Mouse (Mus musculus): ENCODE results near the gene Zbtb24. TPM values are rescaled to one million over a fixed set of nuclear protein-coding genes. Genes with fewer than 3 reads are reported as not detected.
"Not testable (repeated sequence)": the region's sequence is repeated elsewhere in the genome, so short reads cannot be mapped to it uniquely, and the experiment has no call there.

Gene Zbtb24
- 4.7 and 6.0 TPM in 2 replicates for polyA plus RNA-seq (2012; ENCODE audit: insufficient read depth, insufficient read length, missing spikeins)

DNA sequence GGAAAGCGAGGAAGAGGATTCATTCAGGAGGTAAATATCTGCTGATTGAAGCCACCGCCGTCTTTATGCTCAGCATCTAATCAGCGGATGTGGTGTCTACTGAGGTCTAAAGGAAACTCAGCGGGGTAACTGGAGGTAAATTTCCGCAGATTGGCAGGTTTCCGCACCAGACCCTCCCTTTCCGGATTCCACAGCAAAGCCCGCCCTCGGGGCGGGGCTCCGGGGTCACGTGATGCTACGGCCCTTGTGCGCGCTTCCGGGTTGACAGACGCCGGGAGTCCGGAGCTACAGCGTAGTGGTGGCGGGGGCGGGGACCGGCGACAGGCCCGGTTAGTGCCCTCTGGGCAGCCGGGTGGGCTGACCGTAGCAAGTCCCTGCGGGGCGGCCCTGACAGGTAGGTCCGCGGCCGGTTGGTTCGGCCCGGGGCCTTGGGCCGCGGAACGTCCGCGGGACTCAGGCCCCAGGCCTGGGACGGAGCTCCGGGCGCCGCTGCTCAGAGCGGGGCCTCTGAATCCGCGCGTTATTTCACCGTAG lies at the start of gene Zbtb24:
TSS of gene Zbtb24 (plus strand) at position 247 of the 534 bp plus-strand sequence.
- H3K4me1 ChIP-seq (ENCODE audit: control insufficient read depth, insufficient read depth, insufficient read length, low read length): peaks cover 9% of the 10 kb centered on the region; the same call in 1 of the 2 replicates
- H3K4me3 ChIP-seq (ENCODE audit: insufficient read depth, low read depth, low read length): peak within 1 kb of the TSS; percentile 89
- peak within 1 kb of the TSS; percentile 74 for H3K27ac ChIP-seq (replicated peaks; ENCODE audit: low read depth, low read length)

DNA sequence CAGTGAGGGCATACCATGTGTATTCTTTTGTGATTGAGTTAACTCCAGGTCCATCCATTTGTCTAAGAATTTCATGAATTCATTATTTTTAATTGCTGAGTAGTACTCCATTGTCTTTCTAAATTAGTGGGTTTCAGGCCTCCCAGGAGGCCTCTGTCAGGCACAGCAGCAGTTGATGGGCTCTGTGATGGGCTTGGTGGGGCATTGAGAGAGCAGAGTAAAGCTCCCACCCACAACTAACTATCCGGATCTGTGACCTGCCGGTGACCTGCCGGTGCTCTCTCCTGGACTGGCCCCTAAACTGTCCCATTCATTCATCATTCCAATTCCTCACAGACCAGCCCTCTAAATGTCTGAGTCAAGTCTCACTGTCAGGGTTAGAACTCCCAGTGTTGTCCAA lies 49.1 kb upstream of the Zbtb24 start:
- Histone ChIP-seq H3K4me3 (ENCODE audit: insufficient read depth, low read depth, low read length) (no peak overlapping the region), H3K27ac (replicated peaks; ENCODE audit: low read depth, low read length) (no peak overlapping the region), H3K4me1 (ENCODE audit: control insufficient read depth, insufficient read depth, insufficient read length, low read length) (no peaks in the 10 kb centered on the region)

DNA sequence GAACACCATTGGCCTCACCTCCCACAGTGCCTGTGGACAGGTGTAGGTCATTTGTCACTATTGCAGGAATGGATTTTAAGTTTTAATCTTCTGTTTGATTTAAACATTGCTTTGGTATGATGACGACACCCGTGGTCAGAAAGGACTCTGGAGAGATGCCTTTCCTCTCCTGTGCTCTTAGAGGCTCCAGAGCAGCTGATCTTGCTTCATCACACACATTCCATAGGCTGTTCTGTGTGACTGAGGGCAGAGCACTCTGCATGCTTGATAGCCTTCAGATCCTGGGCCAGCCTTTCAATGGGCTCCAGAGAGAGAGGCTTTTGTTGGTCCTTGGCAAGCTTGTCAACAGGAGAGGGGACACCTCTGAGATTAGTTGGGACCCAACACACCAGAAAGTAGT lies 46.8 kb upstream of the Zbtb24 start:
- Histone ChIP-seq H3K4me1 (ENCODE audit: control insufficient read depth, insufficient read depth, insufficient read length, low read length) (no peaks in the 10 kb centered on the region), H3K4me3 (ENCODE audit: insufficient read depth, low read depth, low read length) (no peak overlapping the region), H3K27ac (replicated peaks; ENCODE audit: low read depth, low read length) (no peak overlapping the region)

DNA sequence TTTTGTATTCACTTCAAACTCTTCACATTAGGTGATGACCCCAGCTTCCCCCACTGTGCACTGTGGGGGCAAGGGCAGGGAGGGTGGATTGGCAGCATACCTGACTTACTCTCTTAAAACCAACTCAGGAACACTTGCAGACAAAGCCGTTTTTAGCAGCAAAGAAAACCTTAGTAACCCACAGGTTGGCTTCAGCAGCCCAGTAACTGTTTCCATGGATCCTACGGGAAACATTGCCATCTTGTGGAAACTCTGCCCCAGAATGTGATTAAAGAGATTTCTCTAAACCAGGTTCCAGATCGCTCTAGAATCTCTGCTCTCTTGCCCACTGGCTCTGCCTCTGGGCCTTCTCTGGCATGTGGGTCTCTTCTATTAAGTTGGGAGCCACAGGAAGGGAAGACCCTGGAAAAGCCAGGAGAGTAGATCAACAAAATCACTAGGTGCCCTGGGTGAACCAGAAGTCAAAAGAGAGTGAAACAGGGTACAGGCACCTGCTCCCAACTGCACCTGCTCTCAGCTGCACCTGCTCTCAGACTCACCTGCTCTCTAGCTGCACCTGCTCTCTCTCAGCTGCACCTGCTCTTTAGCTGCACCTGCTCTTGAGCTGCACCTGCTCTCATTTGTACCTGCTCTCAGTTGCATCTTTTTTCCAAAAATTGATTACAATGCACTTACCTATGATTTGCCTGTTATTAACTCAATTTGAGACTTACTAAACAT lies 46.1 kb upstream of the Zbtb24 start:
- no peaks in the 10 kb centered on the region for H3K4me1 ChIP-seq (ENCODE audit: control insufficient read depth, insufficient read depth, insufficient read length, low read length)
- H3K4me3 ChIP-seq (ENCODE audit: insufficient read depth, low read depth, low read length): no peak overlapping the region
- H3K27ac ChIP-seq (replicated peaks; ENCODE audit: low read depth, low read length): no peak overlapping the region

DNA sequence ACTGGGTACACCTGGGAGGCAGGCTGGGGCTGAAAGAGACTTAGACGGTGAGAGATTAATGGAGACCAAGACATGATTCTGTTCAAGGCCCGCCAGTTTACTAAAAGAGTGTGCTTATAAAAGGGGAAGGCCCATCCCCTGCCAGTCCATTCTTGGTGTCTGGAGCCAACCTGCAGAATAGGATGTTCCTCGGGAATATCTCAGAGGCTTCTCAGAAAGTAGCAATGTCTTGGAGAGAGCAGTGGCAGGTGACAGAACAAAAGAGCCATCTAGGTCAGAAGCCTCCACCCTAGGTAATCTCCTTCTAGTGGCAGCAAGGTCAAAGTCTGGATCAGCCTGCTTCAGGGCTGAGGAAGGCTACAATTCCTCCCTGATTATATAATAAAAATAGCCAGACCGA lies 40.0 kb upstream of the Zbtb24 start:
- not testable (repeated sequence) for H3K4me1 ChIP-seq (ENCODE audit: control insufficient read depth, insufficient read depth, insufficient read length, low read length); H3K27ac ChIP-seq (replicated peaks; ENCODE audit: low read depth, low read length)

DNA sequence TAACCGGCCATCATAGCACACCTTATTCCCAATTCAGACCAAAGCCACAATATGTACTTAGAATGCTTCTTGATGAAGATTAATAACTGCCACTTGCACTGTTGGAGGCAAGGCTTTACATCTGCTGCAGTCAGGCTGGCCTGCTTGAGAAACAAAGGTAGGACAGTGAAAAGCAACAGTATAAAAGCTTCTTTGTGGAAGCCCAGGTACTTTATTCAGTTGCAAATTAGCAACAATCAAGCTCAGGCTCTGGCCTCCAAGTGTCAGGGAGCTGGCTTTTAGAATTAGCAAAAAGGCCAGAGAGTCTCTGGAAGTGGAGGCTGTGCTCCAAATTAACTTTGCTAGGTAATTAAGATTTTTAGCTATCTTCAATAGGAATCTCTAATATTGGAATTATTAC lies 39.4 kb upstream of the Zbtb24 start:
- not testable (repeated sequence) for H3K27ac ChIP-seq (replicated peaks; ENCODE audit: low read depth, low read length); H3K4me3 ChIP-seq (ENCODE audit: insufficient read depth, low read depth, low read length); H3K4me1 ChIP-seq (ENCODE audit: control insufficient read depth, insufficient read depth, insufficient read length, low read length)

More for the DNA sequence above, 40.0 kb upstream of the Zbtb24 start:
- H3K4me3 ChIP-seq (ENCODE audit: insufficient read depth, low read depth, low read length): not testable (repeated sequence)

DNA sequence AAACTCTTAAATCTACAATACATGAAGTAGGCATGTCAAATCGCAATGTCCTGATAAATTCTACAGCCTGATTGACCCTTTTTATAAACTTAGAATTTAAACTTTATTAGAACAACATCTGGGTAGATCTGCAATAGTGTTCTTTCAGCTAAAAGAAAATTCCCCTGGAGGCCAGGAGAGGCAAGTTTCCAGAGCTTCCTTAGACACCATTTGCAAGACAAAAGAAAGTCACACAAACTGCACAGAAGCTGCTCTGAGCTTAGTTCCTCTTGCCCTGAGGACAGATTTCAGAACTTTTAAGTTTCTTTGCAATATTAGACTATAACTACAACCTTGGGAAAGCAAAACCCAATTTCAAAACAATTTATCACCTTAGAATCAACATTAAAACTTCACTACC lies 36.7 kb upstream of the Zbtb24 start:
- H3K27ac ChIP-seq (replicated peaks; ENCODE audit: low read depth, low read length); H3K4me3 ChIP-seq (ENCODE audit: insufficient read depth, low read depth, low read length); H3K4me1 ChIP-seq (ENCODE audit: control insufficient read depth, insufficient read depth, insufficient read length, low read length): not testable (repeated sequence)

DNA sequence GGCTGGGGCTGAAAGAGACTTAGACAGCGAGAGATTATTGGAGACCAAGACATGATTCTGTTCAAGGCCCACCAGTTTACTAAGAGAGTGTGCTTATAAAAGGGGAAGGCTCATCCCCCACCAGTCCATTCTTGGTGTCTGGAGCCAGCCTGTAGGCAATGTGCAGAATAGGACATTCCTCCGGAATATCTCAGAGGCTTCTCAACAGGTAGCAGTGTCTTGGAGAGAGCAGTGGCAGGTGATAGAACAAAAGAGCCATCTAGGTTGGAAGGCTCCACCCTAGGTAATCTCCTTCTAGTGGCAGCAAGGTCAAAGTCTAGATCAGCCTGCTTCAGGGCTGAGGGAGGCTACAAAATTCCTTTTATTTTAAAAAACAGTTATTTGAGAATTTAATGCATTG lies 34.8 kb upstream of the Zbtb24 start:
- not testable (repeated sequence) for H3K27ac ChIP-seq (replicated peaks; ENCODE audit: low read depth, low read length); H3K4me1 ChIP-seq (ENCODE audit: control insufficient read depth, insufficient read depth, insufficient read length, low read length); H3K4me3 ChIP-seq (ENCODE audit: insufficient read depth, low read depth, low read length)

DNA sequence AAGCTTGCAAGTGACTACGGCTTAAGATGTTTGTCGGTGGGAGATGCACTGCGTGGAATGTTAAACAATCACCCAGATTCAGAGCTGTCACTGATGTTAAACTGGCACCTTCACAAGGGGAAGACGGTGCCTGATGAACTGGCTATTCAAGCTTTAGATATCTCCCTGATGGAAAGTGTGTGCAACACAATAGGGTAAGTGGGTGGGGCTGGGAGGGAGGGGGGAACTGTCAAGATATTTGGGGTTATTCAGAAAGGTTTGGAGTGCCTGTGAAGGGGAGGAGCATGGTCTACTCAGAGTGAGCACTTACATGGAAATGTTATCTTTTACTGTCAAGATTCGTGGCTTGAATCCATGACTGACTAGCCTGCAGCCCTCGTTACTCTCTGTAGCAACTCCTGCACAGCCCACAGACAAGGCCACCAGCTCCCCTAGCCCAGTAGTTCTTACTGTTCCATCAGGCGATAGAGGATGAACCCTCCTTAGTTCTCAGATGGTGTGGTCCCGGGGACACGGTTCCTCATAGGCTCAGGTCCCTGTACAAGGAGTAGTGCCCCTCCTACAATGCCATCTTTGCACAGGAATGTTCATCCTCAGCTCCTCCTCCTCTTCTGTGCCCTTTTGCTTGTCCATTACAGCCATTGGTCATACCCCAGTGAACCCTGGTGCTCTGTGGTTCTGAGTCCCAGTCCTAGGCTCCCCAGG lies 29.5 kb upstream of the Zbtb24 start:
- H3K4me1 ChIP-seq (ENCODE audit: control insufficient read depth, insufficient read depth, insufficient read length, low read length): no peaks in the 10 kb centered on the region
- H3K4me3 ChIP-seq (ENCODE audit: insufficient read depth, low read depth, low read length): no peak overlapping the region
- no peak overlapping the region for H3K27ac ChIP-seq (replicated peaks; ENCODE audit: low read depth, low read length)

DNA sequence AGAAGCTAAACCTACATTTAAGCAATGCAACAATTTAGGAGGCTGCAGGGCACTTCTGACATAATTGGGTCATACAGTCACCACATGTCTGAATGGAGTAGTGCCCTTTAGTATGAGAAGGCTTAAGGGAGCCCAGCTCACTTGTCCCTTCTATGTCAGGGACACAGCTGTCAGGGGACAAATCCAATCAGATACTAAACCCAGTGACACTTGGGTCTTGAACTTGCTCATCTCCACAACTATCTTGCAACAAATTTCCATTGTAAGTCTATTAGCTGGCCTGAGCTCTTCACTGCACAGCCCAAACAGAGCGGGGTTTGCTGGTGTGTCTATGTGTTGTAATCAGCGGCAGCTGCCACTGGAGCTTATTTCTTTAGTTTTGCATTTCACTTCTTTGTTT lies 26.5 kb upstream of the Zbtb24 start:
- H3K27ac ChIP-seq (replicated peaks; ENCODE audit: low read depth, low read length): no peak overlapping the region
- no peaks in the 10 kb centered on the region for H3K4me1 ChIP-seq (ENCODE audit: control insufficient read depth, insufficient read depth, insufficient read length, low read length)

DNA sequence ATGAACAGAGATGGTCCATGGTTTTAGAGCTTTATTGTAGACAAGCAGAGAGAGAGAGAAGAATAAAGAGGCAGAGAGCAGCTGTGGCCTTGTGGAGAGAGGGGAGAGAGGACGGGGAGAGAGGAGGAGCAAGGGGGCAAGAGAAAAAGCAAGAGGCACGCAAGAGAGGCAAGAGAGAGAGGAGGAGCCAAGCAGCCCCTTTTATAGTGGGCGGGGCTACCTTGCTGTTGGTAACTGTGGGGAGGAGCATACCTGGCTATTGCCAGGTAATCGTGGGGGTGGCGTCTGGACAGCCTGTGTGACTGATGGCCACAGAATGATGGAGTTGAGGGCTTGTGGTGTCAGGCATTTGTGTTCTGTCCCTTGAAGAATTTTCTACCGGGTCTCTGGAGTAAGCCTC lies 23.8 kb upstream of the Zbtb24 start:
- H3K4me3 ChIP-seq (ENCODE audit: insufficient read depth, low read depth, low read length): no peak overlapping the region
- no peaks in the 10 kb centered on the region for H3K4me1 ChIP-seq (ENCODE audit: control insufficient read depth, insufficient read depth, insufficient read length, low read length)
- no peak overlapping the region for H3K27ac ChIP-seq (replicated peaks; ENCODE audit: low read depth, low read length)

More for the DNA sequence above, 26.5 kb upstream of the Zbtb24 start:
- no peak overlapping the region for H3K4me3 ChIP-seq (ENCODE audit: insufficient read depth, low read depth, low read length)

DNA sequence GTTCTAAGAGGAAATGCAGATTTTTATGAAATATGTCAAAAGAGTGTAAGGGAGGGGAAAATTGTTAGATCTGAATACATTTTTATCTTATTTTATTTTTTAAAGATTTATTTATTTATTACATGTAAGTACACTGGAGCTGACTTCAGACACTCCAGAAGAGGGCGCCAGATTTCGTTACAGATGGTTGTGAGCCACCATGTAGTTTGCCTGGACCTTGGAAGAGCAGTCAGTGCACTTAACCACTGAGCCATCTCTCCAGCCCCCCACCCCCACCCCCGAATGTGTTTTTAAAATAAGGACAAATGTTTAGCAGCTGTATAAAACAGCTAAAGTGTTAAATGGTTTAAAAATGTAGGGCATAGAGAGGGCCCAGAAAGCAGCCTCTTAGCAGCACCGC lies 15.6 kb upstream of the Zbtb24 start:
- Histone ChIP-seq H3K4me3 (ENCODE audit: insufficient read depth, low read depth, low read length) (no peak overlapping the region), H3K27ac (replicated peaks; ENCODE audit: low read depth, low read length) (no peak overlapping the region)

DNA sequence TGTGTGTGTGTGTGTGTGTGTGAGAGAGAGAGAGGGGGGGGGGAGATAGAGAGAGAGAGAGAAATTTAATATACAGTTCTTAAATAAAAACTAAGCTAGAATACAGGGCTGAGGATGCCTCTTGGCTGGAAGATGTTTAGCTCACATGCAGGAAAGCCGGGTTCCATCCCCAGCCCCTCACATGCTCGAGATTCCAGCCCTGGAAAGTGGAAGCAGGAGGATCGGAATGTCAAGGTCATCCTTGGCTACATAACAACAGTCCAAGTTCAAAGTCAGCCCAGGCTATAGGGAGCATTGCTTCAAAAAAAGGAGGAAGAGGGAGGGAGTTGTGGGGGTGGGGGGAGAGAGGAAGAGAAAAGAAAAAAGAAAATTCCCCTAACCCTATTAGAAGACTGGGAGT lies 15.0 kb upstream of the Zbtb24 start:
- no peak overlapping the region for H3K27ac ChIP-seq (replicated peaks; ENCODE audit: low read depth, low read length)
- no peak overlapping the region for H3K4me3 ChIP-seq (ENCODE audit: insufficient read depth, low read depth, low read length)
- H3K4me1 ChIP-seq (ENCODE audit: control insufficient read depth, insufficient read depth, insufficient read length, low read length): no peaks in the 10 kb centered on the region

More for the DNA sequence above, 15.6 kb upstream of the Zbtb24 start:
- H3K4me1 ChIP-seq (ENCODE audit: control insufficient read depth, insufficient read depth, insufficient read length, low read length): no peaks in the 10 kb centered on the region

DNA sequence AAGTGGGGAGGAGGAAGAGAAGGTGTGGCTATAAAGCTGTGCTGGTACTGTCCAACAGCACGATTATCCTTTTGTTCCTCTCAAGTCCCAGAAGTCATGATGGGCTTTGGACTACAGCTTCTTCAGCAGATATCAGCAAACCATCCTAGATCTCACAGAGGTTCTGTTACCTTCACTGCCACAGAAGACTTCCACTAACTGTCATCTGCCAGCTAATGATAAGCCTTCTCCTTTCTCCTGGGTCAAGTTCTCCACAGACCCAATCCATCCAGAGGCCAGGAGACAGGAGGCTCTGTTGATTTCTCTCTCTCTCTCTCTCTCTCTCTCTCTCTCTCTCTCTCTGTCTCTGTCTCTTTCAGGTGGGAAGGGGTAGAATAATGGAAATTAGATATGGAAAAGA lies 2.0 kb upstream of the Zbtb24 start:
- Histone ChIP-seq H3K4me3 (ENCODE audit: insufficient read depth, low read depth, low read length) (no peak overlapping the region), H3K4me1 (ENCODE audit: control insufficient read depth, insufficient read depth, insufficient read length, low read length) (peaks cover 9% of the 10 kb centered on the region; the same call in 1 of the 2 replicates), H3K27ac (replicated peaks; ENCODE audit: low read depth, low read length) (no peak overlapping the region)

DNA sequence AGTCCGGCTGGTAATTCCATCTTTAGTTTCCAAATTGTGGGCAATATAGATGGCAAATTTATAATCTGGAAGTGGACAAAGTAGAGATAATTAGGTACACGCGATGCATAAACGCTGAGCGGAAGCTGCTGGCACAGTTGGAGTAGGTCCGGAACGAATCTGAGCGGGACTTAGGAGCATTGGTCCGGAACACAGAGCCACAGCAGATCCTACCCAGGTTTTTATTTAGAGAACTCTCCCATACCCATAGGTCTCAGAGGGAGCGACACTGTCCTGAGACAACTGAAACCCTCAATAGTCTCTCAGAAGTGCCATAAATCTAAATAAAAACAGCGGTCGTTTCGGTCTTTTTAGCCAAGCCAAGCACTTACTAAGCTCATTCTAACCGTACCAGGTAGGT lies 499 bp upstream of the Zbtb24 start:
- H3K4me1 ChIP-seq (ENCODE audit: control insufficient read depth, insufficient read depth, insufficient read length, low read length): peaks cover 9% of the 10 kb centered on the region; the same call in 1 of the 2 replicates
- H3K4me3 ChIP-seq (ENCODE audit: insufficient read depth, low read depth, low read length): peak overlapping the region; percentile 73
- H3K27ac ChIP-seq (replicated peaks; ENCODE audit: low read depth, low read length): peak overlapping the region; percentile 74

All from brown adipose tissue, adult 24 weeks (tissue).